Mouse (Mus musculus) thymus, adult 2 months (tissue): Measurements from ENCODE around the gene Pnkp. TPM values are rescaled to one million over a fixed set of nuclear protein-coding genes. Genes with fewer than 3 reads are reported as not detected.

Experiments
- DNase-seq: peaks from one replicate; pipeline ENCODE4 v3.0.0; 2021
- H3K27ac ChIP-seq: fragments of 200-500 bp; 2 replicates; pipeline ENCODE4 v1.5.1; 2012; ENCODE audit warnings: low read length, control low read depth; ENCODE audit not compliant: control insufficient read depth, insufficient read depth
- H3K27me3 ChIP-seq: fragments of 200-500 bp; 2 replicates; pipeline ENCODE4 v1.6.1; 2012; ENCODE audit warnings: mild to moderate bottlenecking, low read length, moderate library complexity, mixed read lengths; ENCODE audit not compliant: control insufficient read depth, insufficient read depth
- H3K36me3 ChIP-seq: fragments of 200-500 bp; 2 replicates; pipeline ENCODE4 v1.6.1; 2012; ENCODE audit warnings: mild to moderate bottlenecking, low read length, moderate library complexity; ENCODE audit not compliant: control insufficient read depth, insufficient read depth
- H3K4me1 ChIP-seq: fragments of 200-500 bp; replicated peaks from 2 replicates; pipeline ENCODE4 v1.6.1; 2012; ENCODE audit warnings: low read length; ENCODE audit not compliant: control insufficient read depth, insufficient read depth
- H3K4me3 ChIP-seq: fragments of 200-500 bp; 2 replicates; pipeline ENCODE4 v1.5.1; 2012; ENCODE audit warnings: mild to moderate bottlenecking, low read length, control low read depth, moderate library complexity; ENCODE audit not compliant: control insufficient read depth, insufficient read depth
- CTCF ChIP-seq: fragments of 200-500 bp; IDR thresholded peaks from 2 replicates; pipeline ENCODE4 v1.5.1; 2012; ENCODE audit warnings: mild to moderate bottlenecking, control low read depth, low read length, moderate library complexity, borderline replicate concordance; ENCODE audit not compliant: control insufficient read depth, poor library complexity, insufficient read depth; ENCODE audit errors: extremely low read depth
- POLR2A ChIP-seq: fragments of 200-500 bp; IDR thresholded peaks from 2 replicates; pipeline ENCODE4 v1.6.1; 2012; ENCODE audit warnings: mild to moderate bottlenecking, low read length, control low read depth, moderate library complexity; ENCODE audit not compliant: control insufficient read depth, poor library complexity, insufficient read depth; ENCODE audit errors: extremely low read depth
- WGBS: fragments of 180-500 bp; shearing (Covaris S2); methylation state at CpG from one replicate; pipeline ENCODE4 v1.1.7; 2018; 5-methylcytosine and 5-hydroxymethylcytosine counted together
- polyA plus RNA-seq: library from polyadenylated mRNA; depleted of rRNA; stranded (reverse); fragments of >200 nt; gene quantifications from 2 replicates; pipeline ENCODE4 v1.2.3, GENCODE M21; 2012

The Pnkp gene
- polyA plus RNA-seq, 1 experiment = 135 TPM

DNA sequence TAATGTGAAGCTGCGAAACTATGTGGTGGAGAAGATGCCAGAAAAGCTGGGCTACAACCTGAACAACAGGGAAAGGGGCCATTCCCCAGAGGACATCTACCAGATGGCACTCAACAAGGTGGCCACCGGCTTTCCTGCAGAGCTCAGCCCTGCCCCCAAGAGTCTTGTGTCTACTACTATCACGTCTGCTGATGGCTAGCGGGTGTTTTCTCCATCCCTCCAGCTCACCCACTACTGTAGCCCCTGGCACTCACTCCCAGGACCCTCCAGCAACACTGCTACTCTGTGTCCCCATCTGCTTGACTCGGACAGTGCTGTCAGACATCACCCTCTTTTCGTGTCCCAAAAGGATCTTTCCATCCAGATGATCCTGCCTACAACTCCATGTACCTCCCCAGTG lies 18.9 kb upstream of the Pnkp start:
- Histone ChIP-seq H3K27me3 (peaks cover 2% of the 10 kb centered on the region; the same call in 1 of the 2 replicates), H3K36me3 (peaks cover 14% of the 10 kb centered on the region), H3K4me1 (peaks cover 11% of the 10 kb centered on the region), H3K4me3 (no peak overlapping the region), H3K27ac (no peak overlapping the region)
- 97% methylated on average over 6 of the region's 6 CpGs for WGBS
- TF ChIP-seq CTCF (no peak), POLR2A (no peak)
- DNase-seq = no peak

DNA sequence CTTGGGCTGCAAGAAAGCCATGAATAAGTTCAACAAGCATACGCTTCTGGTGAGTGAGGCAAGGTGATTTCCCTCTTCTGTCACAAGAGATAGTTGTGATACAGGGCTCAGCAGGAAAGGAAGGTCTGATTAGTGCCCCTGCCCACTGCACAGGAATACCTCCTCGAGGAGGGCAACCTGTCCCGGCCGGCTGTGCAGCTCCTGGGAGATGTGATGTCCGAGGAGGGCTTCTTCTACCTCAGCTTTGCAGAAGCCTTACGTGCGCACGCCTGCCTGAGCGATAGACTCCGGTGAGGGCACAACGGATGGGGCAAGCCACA lies 17.8 kb upstream of the Pnkp start:
- peaks cover 11% of the 10 kb centered on the region for H3K4me1 ChIP-seq
- peak overlapping the region; percentile 0; the same call in 1 of the 2 replicates for H3K4me3 ChIP-seq
- H3K27me3 ChIP-seq = peaks cover 2% of the 10 kb centered on the region; the same call in 1 of the 2 replicates
- no peak for DNase-seq
- peaks cover 21% of the 10 kb centered on the region for H3K36me3 ChIP-seq
- 19% methylated on average over 11 of the region's 11 CpGs for WGBS
- no peak for TF ChIP-seq CTCF
- TF ChIP-seq POLR2A = no peak
- no peak overlapping the region for H3K27ac ChIP-seq

DNA sequence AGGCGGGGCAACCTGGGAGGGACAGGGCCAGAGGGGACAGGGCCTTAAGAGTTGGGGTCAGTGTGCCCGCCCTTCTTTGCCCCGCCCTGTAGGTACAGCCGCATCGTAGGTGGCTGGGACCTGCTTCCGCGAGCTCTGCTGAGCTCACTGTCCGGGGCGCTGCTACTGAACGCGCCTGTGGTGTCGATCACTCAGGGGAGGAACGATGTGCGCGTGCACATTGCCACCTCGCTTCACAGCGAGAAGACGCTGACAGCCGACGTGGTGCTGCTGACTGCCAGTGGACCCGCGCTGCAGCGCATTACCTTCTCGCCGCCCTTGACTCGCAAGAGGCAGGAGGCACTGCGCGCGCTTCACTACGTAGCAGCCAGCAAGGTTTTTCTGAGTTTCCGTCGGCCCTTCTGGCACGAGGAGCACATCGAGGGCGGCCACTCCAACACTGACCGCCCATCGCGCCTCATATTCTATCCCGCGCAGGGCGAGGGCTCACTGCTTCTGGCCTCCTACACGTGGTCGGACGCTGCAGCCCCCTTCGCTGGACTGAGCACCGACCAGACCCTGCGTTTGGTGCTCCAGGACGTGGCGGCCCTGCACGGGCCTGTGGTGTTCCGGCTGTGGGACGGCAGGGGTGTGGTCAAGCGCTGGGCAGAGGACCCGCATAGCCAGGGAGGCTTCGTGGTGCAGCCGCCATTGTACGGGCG lies 17.3 kb upstream of the Pnkp start:
- no peak overlapping the region for H3K27ac ChIP-seq
- H3K4me1 ChIP-seq = peaks cover 11% of the 10 kb centered on the region
- TF ChIP-seq POLR2A = no peak
- no peak for TF ChIP-seq CTCF
- H3K27me3 ChIP-seq = peaks cover 2% of the 10 kb centered on the region; the same call in 1 of the 2 replicates
- H3K36me3 ChIP-seq = peaks cover 23% of the 10 kb centered on the region
- WGBS = 7% methylated on average over 58 of the region's 58 CpGs
- peak; percentile 41 for DNase-seq
- peak overlapping the region; percentile 0 for H3K4me3 ChIP-seq

DNA sequence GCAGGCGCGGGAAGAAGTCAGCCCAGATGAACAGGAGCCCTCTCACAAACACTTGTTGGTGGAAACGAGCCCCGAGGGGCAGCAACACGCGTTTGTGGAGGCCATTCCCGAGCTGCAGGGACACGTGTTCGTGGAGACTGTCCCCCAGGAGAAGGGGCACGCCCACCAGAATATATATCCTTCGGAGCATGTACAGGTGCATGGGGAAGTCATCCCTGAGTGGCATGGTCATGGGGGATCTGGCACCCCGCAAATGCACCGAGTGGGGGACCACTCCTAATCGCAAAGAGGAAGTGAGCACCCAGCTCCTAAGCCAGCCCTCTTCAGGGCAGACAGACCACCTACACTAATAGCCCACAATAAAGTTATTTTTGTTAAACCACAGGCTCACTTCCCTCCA lies 16.5 kb upstream of the Pnkp start:
- no peak overlapping the region for H3K4me3 ChIP-seq
- no peak overlapping the region for H3K27ac ChIP-seq
- WGBS = 25% methylated on average over 14 of the region's 14 CpGs
- peaks cover 11% of the 10 kb centered on the region for H3K4me1 ChIP-seq
- peaks cover 2% of the 10 kb centered on the region; the same call in 1 of the 2 replicates for H3K27me3 ChIP-seq
- TF ChIP-seq CTCF (no peak), POLR2A (no peak)
- DNase-seq = no peak
- H3K36me3 ChIP-seq = peaks cover 24% of the 10 kb centered on the region

DNA sequence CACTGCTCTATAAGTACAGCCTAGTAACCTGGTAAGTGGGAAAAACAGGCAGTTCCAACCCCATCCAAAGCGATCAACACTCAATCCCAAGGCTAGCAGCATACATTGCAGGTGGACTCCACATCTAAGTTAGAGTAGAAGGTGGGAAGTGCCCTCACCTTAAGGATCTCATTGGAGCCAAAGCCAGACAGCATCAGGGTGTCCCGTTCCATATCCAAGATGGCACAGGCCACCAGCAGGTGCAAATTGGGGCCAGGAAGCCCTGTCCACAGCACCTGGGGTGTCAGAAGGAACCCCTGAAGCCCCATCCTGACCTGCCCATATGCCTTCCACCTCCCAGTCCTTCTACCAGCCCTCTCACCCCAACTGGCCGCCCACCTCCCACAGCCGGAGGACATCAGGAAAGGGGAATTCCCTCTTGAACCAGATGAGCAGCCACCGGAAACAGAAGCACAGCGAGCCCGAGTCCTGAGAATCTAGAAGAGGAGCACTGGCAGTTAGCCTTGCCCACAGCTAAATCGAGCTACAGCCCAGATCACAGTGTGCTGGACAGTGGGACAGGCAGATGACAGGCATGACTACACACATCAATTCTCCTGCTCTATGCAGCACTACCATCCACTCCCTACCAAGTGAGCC lies 15.0 kb upstream of the Pnkp start:
- peaks cover 32% of the 10 kb centered on the region for H3K36me3 ChIP-seq
- peaks cover 11% of the 10 kb centered on the region for H3K4me1 ChIP-seq
- peaks cover 2% of the 10 kb centered on the region; the same call in 1 of the 2 replicates for H3K27me3 ChIP-seq
- no peak for TF ChIP-seq POLR2A
- no peak for TF ChIP-seq CTCF
- no peak overlapping the region for H3K27ac ChIP-seq
- DNase-seq = no peak
- H3K4me3 ChIP-seq = no peak overlapping the region
- WGBS = 93% methylated on average over 8 of the region's 8 CpGs

DNA sequence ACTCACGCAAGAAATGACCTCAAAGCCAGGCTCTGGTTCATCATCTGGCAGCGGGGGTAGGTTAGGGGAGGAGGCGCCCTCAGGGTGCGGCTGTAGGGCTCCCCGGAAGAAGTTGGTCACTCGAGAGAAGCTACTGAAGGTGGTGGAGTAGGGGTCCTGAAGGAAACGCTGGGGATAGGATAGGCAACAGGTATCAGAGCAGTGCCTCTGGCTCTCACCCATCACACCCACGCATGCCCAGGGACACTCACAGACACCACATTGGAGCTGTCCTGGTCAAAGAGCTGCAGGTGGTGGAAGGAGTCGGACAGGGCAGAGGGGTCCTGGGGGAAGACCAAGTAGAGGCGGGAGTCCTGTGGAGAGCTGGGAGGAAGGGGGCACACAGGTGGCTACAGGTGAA lies 11.9 kb upstream of the Pnkp start:
- TF ChIP-seq CTCF (no peak), POLR2A (no peak)
- WGBS = 94% methylated on average over 10 of the region's 10 CpGs
- H3K27me3 ChIP-seq = no peaks in the 10 kb centered on the region; the same call in 1 of the 2 replicates
- H3K4me1 ChIP-seq = peaks cover 11% of the 10 kb centered on the region
- H3K4me3 ChIP-seq = no peak overlapping the region
- DNase-seq = no peak
- H3K36me3 ChIP-seq = peaks cover 32% of the 10 kb centered on the region
- no peak overlapping the region for H3K27ac ChIP-seq

DNA sequence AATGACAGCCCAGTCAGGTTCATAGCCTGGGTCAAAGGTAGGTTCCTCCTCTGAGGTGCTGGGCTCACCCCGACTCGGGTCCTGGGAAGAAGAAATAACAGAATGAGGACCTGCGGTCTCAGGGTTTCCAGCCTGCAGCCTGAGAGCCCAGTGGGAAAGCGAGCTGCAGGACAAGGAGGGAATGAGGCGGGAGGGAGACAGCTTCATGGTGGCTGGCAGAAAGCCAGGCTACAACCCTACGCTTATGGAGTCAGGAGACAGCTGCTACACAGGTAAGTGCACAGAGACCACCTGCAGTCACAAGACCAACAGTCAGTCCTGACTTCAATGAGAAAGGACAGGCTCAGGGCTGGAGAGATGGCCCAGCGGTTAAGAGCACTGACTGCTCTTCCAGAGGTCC lies 10.1 kb upstream of the Pnkp start:
- peaks cover 18% of the 10 kb centered on the region for H3K4me1 ChIP-seq
- WGBS = 98% methylated on average over 7 of the region's 7 CpGs
- DNase-seq = no peak

More for the DNA sequence above, 10.1 kb upstream of the Pnkp start:
- Histone ChIP-seq H3K27me3 (no peaks in the 10 kb centered on the region), H3K36me3 (peaks cover 26% of the 10 kb centered on the region), H3K4me3 (no peak overlapping the region), H3K27ac (no peak overlapping the region)
- TF ChIP-seq POLR2A = no peak
- TF ChIP-seq CTCF = no peak
